Mouse (Mus musculus) left cerebral cortex, adult 8-10 months (tissue): Measurements from ENCODE around the gene Olfm4. TPM values are rescaled to one million over a fixed set of nuclear protein-coding genes. Genes with fewer than 3 reads are reported as not detected.
A peak's percentile ranks its signal among the peaks of the same experiment; 100 is the strongest.

Source experiments
- DNase-seq, 2 experiments: peaks; one replicate each; pipeline ENCODE4 v3.0.0; 2022; ENCODE audit warnings: low spot score in 2 of 2
- total RNA-seq, 4 experiments: library from RNA; stranded (reverse); gene quantifications; 2 replicates each; pipeline ENCODE4 v1.2.4; 2022

The Olfm4 gene
- total RNA-seq = 1 to 10 TPM in 1 of 4 experiments, under 1 TPM in 3; 0.39 to 1.2 (median 0.78) TPM

DNA sequence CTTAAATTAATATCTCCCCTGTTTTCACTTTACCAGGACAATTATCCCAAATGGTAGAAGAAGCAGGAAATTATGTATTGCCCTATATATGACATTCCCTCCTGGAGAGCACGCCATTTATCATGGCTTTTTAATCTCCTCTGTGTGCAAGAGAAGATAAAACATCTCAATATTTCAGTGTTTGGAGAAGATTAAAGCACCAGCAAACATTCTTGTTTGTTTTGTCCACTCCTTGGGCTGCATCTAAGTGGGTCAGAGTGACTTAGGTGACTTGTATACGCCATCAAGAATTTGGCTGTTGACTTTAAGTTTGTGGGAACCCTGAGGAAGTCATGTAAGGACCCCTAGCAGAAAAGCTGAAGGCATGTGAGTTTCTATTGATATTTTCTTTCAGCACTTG is at the start of gene Olfm4:
Gene Olfm4 (plus strand): TSS at position 301 of the 400 bp plus-strand sequence.
- DNase-seq = no peak

DNA sequence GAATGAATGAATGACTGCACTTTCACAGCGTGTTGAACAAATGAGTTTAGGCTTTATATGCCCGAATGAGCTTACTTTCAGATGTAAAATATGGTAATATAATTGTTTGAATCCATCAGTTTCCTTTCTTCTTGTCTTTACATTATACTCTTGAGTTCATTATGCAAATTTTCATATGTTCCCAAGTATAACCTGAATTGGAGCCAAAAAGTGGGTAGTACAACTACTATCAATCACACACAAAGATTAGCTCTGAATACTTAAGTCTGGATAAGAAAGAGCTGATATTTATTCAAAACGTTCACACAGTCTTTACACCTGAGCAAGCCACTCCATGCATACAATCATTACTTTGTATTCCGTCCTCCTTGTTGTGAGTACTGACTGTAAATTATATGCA is 49.5 kb upstream of the Olfm4 start:
- no peak for DNase-seq

GRCm38 (mm10) chr14:79936879-79937468 is 46.9 kb upstream of the Olfm4 start:
- DNase-seq = no peak

DNA sequence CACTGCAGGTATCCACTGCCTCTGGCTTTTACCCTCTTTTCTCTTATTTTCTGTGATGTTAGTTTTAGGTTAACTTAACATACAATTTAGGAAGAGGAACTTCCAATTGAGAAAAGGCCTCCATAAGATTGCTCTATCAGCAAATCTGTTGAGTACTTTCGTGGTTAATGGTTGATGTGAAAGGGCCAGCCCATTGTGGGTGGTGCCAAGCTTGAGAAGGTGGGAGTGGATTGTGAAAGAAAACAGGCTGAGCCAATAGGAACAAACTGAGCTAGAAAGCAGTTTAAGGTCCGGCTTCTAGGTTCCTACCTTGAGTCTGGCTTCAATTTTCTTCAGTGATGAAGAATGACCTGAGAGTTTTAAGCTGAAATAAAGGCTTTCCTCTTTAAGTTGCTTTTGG is 38.0 kb upstream of the Olfm4 start:
- no peak for DNase-seq

- DNase-seq = no peak
Measured at GRCm38 (mm10) chr14:79955678-79956077, 28.2 kb upstream of the Olfm4 start.

DNA sequence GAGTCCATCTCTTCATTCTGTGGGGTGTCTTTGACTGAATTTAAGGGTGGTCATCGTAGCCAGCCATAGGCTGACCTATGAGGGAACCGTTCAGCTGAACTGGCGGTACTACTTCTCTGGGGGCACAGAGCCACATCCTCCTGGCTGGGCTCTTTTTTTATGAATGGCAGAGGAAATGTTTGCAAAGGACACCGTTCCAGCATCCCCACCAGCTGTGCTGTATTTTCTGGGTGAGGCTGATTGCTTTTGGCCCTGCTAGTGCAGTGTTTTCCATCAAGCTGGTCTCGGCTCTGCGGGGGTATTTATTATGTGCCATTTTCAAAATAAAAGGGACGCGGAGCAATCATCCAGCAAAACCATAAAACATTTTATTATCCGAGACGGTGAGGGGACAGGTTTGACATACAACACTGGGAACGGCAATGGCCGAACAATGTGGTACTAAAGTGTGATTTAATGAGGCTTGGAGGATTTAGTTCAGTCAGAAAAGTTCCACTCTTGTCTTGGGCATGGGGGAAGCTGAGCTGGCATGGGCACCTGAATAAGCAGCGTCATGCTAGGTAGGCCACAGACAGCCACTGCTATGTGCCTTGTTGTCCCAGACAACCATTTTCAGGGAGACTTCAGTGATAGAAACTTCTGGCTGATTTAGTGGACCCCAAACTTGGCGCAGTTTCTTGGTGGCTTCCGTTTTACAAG is 25.9 kb upstream of the Olfm4 start:
- DNase-seq = no peak

GRCm38 (mm10) chr14:79961187-79961586 is 22.7 kb upstream of the Olfm4 start:
- DNase-seq = no peak

DNA sequence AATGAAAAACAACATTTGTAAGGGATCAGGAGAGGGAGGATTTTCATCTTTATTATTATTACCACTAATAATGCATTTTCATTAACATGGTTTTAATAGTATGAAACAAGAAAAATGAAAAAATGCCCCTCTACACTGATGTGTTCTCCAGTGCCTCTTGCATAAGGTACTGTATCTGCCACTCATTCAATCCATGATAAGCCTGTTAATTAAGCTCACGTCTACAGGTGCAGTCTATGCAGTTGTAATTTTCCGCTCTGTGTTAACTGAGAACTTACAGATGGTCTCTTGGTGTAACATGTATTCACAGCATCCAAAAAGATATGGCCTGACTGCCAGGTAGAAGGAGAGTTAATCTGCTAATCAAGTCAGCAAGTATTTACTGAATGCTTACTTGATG is 22.3 kb upstream of the Olfm4 start:
- DNase-seq = no peak

DNA sequence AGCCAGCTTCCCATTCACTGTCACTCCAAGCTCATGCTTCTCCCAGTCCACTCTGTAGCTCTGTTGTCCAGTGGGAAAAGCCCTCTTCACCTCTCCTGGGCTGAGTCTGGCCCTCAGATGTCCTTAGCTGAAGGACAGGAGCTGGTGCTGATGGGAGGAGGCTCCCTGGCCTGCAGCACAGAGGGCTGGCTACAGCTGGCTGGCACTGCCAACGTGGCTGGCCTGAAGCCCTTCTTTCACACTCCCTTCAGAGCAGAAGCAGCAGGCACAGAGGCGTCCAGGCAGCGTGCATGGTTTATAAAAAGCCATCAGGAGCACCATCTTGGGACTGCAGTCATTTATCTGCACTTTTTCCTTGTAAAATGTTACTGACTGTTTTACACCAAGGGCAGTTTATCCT is 13.7 kb upstream of the Olfm4 start:
- peak in 1 of 2 experiments; percentile 53 for DNase-seq

GRCm38 (mm10) chr14:79970928-79971738 is 12.7 kb upstream of the Olfm4 start:
- DNase-seq = no peak

- DNase-seq = no peak
Measured at GRCm38 (mm10) chr14:79981437-79981836, 2.4 kb upstream of the Olfm4 start.

DNA sequence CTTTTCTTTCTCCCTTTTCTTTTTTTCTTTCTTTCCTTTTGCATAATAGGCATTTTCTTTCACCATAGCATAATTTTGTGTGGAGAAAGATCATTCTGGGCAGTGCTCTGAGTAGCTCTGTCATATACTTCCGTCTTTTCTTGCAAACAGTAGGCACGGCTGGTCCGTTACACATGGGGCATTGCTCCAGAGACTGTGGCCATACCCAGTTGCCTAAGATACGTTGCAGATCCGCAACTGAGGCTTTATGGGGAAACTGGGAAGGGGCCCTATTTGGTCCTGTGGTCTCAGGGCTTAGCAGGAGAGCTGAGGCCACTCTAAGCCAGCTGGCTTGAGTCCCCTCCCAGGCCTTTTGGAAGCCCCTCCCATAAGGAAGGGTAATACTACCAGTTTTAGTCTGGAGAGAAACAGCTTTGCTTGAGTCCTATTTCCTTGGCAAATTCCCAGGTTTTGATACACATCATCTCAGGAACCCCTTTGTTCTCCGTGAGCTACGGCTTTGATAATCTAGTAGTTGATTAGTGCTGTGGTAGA is 1.3 kb downstream of the Olfm4 start:
- no peak for DNase-seq

- no peak for DNase-seq
Measured at GRCm38 (mm10) chr14:79985696-79986095, 1.8 kb downstream of the Olfm4 start.

- DNase-seq = no peak
Measured at GRCm38 (mm10) chr14:79986831-79987230, 3.0 kb downstream of the Olfm4 start.

- no peak for DNase-seq
Measured at GRCm38 (mm10) chr14:79989785-79990184, 5.9 kb downstream of the Olfm4 start.

DNA sequence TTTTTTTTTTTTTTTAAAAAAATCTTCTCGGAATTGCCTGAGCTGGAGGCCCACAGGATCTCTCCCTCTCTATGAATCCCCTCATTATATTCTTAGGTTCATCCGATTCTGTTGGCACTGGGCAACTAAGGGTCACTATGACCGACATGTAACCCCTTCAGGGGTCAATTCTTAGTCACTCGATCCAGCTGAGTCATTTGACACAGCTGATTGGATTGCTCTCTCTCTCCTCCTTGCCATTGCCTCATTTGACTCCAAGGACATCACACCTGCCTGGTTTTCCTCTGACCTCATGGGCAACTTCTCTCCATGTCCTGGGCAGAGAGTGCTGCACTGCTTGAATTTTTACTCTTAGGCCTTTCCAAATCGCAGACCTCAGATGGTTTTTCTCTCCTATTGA is 6.7 kb downstream of the Olfm4 start:
- no peak for DNase-seq

- DNase-seq = no peak
Measured at GRCm38 (mm10) chr14:79997534-79997933, 13.7 kb downstream of the Olfm4 start.

GRCm38 (mm10) chr14:80000110-80000531 is 16.2 kb downstream of the Olfm4 start:
- DNase-seq = no peak

GRCm38 (mm10) chr14:80007686-80008085 is 23.8 kb downstream of the Olfm4 start:
- no peak for DNase-seq

DNA sequence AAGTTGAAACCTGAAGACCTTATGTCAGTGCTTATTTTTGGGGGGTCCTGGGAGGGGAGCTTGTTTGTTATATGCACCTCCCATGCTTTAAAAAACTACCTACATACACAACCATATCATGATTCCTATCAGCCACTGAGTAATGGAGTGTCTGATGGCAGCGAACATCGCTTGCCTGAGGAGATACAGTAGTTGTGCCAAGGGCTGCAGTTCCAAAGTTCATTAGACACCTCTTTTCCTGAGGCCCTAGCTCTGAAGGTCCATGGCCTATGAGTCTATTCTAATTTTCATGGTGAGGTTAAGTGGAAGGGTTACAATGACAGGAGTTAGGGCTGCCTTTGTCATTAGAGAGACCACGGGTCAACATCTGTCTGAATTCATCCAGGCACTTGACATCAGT is 26.5 kb downstream of the Olfm4 start:
- no peak for DNase-seq

GRCm38 (mm10) chr14:80014966-80015365 is 31.1 kb downstream of the Olfm4 start:
- no peak for DNase-seq

DNA sequence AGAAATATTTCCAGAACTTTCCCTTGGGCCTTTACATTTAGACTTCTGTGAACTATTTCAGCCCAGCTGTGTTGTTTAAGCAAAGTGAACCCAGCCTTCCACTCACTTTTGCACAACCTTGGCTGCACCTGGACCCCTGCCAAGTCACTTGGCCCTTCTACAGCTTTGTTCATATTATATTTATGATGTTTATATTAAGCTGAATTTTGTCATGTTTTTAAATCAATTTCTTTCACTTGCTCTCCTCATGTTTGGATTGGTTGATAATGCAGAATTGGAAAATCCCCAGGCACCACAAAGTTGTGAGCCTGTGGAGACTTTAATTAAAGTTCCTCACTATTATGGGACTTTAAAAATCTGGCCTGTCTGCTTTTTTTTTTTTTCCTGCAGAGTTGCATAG is 32.2 kb downstream of the Olfm4 start:
- DNase-seq = no peak
